Mouse (Mus musculus) testis, adult 2 months (tissue): ENCODE data around the gene Il12a.

Experiments
- CTCF ChIP-seq: fragments of 200-500 bp; IDR thresholded peaks from 2 replicates; pipeline ENCODE4 v1.5.1; 2012; ENCODE audit warnings: low read depth, mild to moderate bottlenecking, inconsistent platforms, low read length, moderate library complexity; ENCODE audit not compliant: control insufficient read depth, insufficient read depth, insufficient replicate concordance
- POLR2A ChIP-seq: fragments of 200-500 bp; IDR thresholded peaks from 2 replicates; pipeline ENCODE4 v1.6.1; 2012; ENCODE audit warnings: low read depth, mild to moderate bottlenecking, inconsistent platforms, low read length, moderate library complexity; ENCODE audit not compliant: control insufficient read depth

DNA sequence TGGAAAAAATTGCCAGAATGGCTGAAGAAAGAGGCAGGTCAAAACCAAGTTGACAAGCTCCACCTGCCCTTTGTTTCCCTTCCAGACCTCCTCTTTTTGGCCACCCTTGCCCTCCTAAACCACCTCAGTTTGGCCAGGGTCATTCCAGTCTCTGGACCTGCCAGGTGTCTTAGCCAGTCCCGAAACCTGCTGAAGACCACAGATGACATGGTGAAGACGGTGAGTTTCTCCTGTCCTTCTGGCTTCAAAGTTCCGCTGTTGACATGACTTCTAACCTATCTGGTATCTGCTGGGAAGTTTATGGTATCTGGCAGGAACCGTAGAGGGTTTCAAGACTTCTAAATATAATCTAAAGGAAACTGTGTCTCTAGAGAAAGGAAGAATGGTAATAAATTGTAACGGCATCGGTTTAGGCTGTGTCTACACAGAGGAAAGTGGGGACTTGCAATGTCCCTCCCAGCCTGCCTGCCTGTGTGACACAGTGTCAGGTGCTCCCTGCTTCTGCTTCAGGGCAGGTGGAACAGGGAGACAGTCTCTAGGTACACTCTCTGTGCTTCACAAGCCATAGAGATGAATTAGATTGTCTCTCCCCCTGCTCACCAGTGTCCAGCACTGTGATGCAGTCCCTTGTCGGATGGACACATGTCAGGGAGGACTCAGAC is 1.6 kb downstream of the Il12a start:
- no peak for TF ChIP-seq POLR2A
- TF ChIP-seq CTCF = no peak
